Mouse (Mus musculus) adrenal gland (tissue): ENCODE results near the gene S100a13.

Experiments used
- intact Hi-C: fragments of 180-260 bp; cut with DNase I; formaldehyde crosslinking; loops from one replicate; pipeline ENCODE4 v1.15.1; 2025
- long read RNA-seq, 2 experiments: library from polyadenylated mRNA; unstranded; transcript quantifications; one replicate each; pipeline ENCODE4 v2.0.0; 2020; ENCODE audit warnings: borderline replicate concordance in 1 of 2; ENCODE audit not compliant: insufficient replicate concordance in 1 of 2

S100a13 gene
- long read RNA-seq, experiment 1, partial matches to known transcripts: 29 of 29 reads
- long read RNA-seq, experiment 1, other reads (novel, unspliced or antisense): 0 of 29 reads
- long read RNA-seq, experiment 2, partial matches to known transcripts: 35 of 36 reads
- long read RNA-seq, experiment 2, other reads (novel, unspliced or antisense): 1 of 36 reads

DNA sequence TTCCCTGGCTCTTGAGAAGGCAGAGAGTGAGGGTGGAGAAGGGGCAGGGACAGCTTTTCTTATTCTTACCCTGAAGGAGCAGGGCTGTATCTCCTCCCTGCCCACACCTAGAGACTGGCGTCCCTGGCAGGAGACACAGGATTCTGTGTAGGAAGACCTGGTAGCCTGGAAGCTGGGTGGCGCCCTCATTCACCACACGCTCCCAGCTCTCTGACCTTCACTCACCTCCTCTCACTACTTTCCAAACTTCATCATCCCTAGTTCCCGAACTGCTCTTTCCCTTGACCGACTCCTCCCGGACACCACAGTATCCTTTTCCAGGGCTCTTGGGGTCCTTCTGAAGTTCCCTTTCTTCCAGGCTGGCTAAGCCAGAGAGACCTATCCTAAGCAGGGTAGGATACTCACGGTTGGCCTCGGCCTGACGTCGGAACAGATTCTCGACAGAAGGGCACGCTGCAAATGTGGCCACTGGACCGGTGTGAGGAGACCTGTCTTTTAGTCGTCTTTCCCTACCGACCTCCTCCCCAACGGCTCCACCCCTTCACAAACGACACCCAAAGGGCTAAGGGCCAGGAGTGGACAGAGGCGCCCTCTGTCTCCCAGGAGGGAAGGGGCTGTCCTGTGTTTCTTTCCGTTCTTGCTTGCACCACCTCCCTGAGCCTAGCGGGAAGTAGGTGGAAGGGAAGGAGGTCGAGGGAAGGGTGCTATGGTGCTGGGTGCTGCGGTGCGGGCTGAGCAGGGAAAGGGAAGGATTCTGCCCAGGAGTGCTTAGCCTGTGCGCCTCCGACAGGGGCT lies at the start of gene S100a13, which contains the start of gene S100a1:
Gene S100a13, plus strand, starts transcription at position 640 of the 795 bp plus-strand sequence.
Gene S100a1, minus strand, starts transcription at position 597 of the 795 bp plus-strand sequence.
- intact Hi-C loops: no loop called here

- intact Hi-C loops: loop anchor here (10.0 kb wide), 1 partner anchor 170 kb away; the partner anchor contains the start of gene Gatad2b
These were observed 49.6 kb upstream of the S100a13 start for GRCm38 (mm10) chr3:90464552-90465080.

- intact Hi-C loops: loop anchor here (10.0 kb wide), 1 partner anchor 170 kb away; the partner anchor contains the start of gene Gatad2b
These were observed 49.1 kb upstream of the S100a13 start for GRCm38 (mm10) chr3:90465081-90465685.

- intact Hi-C loops: loop anchor here (2.0 to 10.0 kb wide), 2 partner anchors 53 to 171 kb away; partner anchors contain the start of gene Gatad2b
These were observed 48.4 kb upstream of the S100a13 start, which contains the start of gene Npr1 for GRCm38 (mm10) chr3:90465686-90466310. Gene Npr1, minus strand, starts transcription at chr3:90465866.

GRCm38 (mm10) chr3:90466311-90466766 lies 47.9 kb upstream of the S100a13 start:
- intact Hi-C loops: loop anchor here (2.0 to 10.0 kb wide), 2 partner anchors 54 to 172 kb away; partner anchors contain the start of gene Gatad2b

GRCm38 (mm10) chr3:90467618-90468300 lies 46.5 kb upstream of the S100a13 start:
- intact Hi-C loops: loop anchor here (2.0 to 10.0 kb wide), 2 partner anchors 55 to 173 kb away; partner anchors contain the start of gene Gatad2b

GRCm38 (mm10) chr3:90472213-90472612 lies 42.0 kb upstream of the S100a13 start:
- intact Hi-C loops: no loop called here

DNA sequence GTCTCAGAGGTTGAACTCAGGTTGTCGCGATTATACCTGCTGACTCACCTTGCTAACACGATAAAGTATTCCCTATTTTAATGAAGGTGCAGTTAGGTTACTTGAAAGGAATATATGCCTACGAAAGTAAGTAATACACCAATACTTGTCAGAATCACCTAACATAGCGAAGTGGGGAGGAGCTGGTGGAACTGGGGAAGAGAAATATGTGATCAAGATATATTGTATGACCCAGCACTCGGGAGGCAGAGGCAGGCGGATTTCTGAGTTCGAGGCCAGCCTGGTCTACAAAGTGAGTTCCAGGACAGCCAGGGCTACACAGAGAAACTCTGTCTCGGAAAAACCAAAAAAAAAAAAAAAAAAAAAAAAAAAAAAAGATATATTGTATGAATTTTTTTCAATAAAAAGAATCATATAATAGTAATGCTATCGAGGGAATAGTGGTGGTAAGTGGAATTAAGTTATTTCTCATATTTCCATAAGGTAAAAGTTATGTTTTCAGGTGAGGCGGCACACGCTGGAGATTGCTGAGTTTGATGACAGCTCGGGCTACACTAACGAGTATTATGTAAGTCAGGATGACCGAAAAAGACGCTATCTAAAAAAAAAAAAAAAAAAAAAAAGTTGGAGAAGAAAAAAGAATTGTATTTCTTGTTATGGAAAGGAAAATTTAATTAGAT lies 38.9 kb upstream of the S100a13 start:
- intact Hi-C loops: no loop called here

DNA sequence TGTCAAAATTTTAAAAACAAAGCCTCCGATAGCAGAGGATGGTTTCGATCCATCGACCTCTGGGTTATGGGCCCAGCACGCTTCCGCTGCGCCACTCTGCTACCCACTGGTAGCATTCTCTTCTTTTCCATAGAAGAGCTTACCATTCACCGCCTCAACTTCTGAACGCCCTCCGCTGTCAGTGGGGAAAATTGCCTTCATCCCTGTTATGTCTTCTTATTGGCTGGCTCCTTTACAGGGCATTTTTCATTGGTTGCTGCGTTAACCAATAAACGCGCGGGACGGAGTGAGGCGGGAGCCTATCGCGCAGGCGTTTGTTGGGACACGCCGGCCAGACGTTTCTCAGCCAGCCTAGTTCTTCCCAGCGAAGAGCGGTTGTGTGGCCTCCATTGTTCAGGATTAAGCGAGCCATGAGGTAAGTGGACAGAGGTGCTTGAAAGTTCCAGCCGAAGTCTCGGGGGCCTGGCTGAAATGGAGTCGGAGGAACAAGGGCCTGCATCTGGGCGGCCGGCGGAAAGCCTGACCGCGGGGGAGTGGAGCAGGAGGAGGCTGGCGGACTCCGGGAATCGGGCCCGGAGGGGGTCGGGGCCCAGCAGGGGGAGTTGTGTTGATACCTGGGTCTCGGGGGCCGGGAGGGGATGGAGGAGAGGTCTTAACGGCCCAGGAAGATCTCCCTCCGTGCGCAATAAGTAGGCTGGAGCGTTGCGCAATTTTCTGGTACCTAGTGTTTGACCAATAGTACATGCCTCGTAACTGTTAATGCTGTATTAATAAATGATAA lies 38.2 kb upstream of the S100a13 start, which contains the start of gene Ilf2:
Gene Ilf2, plus strand, starts transcription at position 296 of the 781 bp plus-strand sequence.
- intact Hi-C loops: no loop called here

- intact Hi-C loops: no loop called here
These were observed 27.2 kb upstream of the S100a13 start for GRCm38 (mm10) chr3:90486998-90487397.

DNA sequence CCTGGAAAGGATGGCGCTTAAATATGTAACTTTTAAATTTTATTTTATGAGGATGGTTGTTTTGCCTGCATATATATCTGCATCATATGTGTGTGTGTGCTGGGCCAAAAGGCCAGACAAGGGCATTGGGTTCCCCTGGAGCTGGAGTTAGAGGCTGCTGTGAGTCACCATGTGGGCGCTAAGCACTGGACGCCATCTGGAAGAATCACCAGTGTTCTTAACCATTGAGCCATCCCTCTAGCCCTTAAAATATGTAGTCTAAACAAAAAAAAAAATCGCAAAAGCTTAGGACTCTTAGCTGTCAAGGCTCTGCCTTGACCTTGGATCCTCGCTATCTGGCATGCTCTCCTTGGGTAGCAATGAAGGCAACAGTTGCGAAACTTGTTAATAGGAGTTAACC lies 25.7 kb upstream of the S100a13 start:
- intact Hi-C loops: no loop called here

GRCm38 (mm10) chr3:90490696-90491256 lies 23.5 kb upstream of the S100a13 start, which contains the start of gene Snapin:
Gene Snapin, minus strand, starts transcription at chr3:90491033.
- intact Hi-C loops: no loop called here

GRCm38 (mm10) chr3:90491350-90491749 lies 22.9 kb upstream of the S100a13 start:
- intact Hi-C loops: no loop called here

- intact Hi-C loops: no loop called here
These were observed 20.2 kb upstream of the S100a13 start for GRCm38 (mm10) chr3:90493831-90494540.

- intact Hi-C loops: no loop called here
These were observed 18.2 kb upstream of the S100a13 start for GRCm38 (mm10) chr3:90495850-90496525.

GRCm38 (mm10) chr3:90497597-90497996 lies 16.6 kb upstream of the S100a13 start:
- intact Hi-C loops: no loop called here

DNA sequence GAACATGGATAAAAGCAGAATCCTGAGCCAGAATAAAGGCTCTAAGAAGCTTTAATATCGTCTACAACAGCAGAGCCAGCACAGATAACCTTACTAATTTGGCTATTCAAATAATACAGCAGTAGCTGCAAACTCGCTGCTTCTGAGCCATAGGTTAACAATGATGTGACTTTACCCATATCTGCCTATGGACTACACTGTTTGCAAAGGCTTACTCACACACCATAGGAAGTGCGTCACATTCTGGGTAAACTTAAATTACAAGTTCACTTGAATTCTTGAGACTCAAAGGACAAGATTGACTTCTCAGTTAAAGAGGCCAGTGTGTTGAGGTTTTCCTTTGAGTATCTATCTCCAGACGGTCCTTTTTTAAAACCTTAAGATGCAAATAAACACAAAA lies 10.8 kb upstream of the S100a13 start:
- intact Hi-C loops: no loop called here
